Mouse (Mus musculus): ENCODE measurements around the gene Znrf2. TPM values are rescaled to one million over a fixed set of nuclear protein-coding genes. Genes with fewer than 3 reads are reported as not detected.
A peak's percentile ranks its signal among the peaks of the same experiment; 100 is the strongest.

Gene Znrf2
- polyA plus RNA-seq, 1 experiment from 2014 or later = 5.5 TPM

- ATAC-seq = peak; percentile 58
These were observed 14.5 kb downstream of the Znrf2 start for GRCm38 (mm10) chr6:54831069-54831720.

GRCm38 (mm10) chr6:54833427-54833826 is 16.7 kb downstream of the Znrf2 start:
- Histone ChIP-seq H3K36me3 (ENCODE audit: control insufficient read depth, insufficient read depth, low read length) (no peaks in the 10 kb centered on the region), H3K4me2 (ENCODE audit: low read depth, low read length) (no peak overlapping the region), H3K27ac (ENCODE audit: low read length) (no peak overlapping the region), H3K4me1 (ENCODE audit: control insufficient read depth, insufficient read depth, low read length) (peaks cover 4% of the 10 kb centered on the region; the same call in 1 of the 2 replicates), H3K9ac (ENCODE audit: low read depth, low read length) (no peak overlapping the region), H3K4me3 (ENCODE audit: low read length) (no peak overlapping the region), H3K27me3 (replicated peaks; ENCODE audit: control insufficient read depth, insufficient read depth, low read length) (no peaks in the 10 kb centered on the region), H3K9me3 (ENCODE audit: control insufficient read depth, low read length) (peaks cover under 1% of the 10 kb centered on the region; the same call in 1 of the 2 replicates)
- no peak for ATAC-seq
- WGBS = 68% methylated on average over 2 of the region's 2 CpGs

More at GRCm38 (mm10) chr6:54831069-54831720, 14.5 kb downstream of the Znrf2 start:
- 66% methylated on average over 8 of the region's 8 CpGs for WGBS
- Histone ChIP-seq H3K27me3 (replicated peaks; ENCODE audit: control insufficient read depth, insufficient read depth, low read length) (no peaks in the 10 kb centered on the region), H3K9ac (ENCODE audit: low read depth, low read length) (no peak overlapping the region), H3K4me3 (ENCODE audit: low read length) (no peak overlapping the region), H3K9me3 (ENCODE audit: control insufficient read depth, low read length) (no peaks in the 10 kb centered on the region), H3K27ac (ENCODE audit: low read length) (no peak overlapping the region), H3K4me2 (ENCODE audit: low read depth, low read length) (no peak overlapping the region), H3K36me3 (ENCODE audit: control insufficient read depth, insufficient read depth, low read length) (no peaks in the 10 kb centered on the region), H3K4me1 (ENCODE audit: control insufficient read depth, insufficient read depth, low read length) (peaks cover 4% of the 10 kb centered on the region; the same call in 1 of the 2 replicates)

GRCm38 (mm10) chr6:54836666-54837065 is 19.9 kb downstream of the Znrf2 start:
- ATAC-seq = no peak
- H3K4me3 ChIP-seq (ENCODE audit: low read length) = no peak overlapping the region
- H3K4me2 ChIP-seq (ENCODE audit: low read depth, low read length) = no peak overlapping the region
- H3K36me3 ChIP-seq (ENCODE audit: control insufficient read depth, insufficient read depth, low read length) = no peaks in the 10 kb centered on the region
- no peaks in the 10 kb centered on the region for H3K4me1 ChIP-seq (ENCODE audit: control insufficient read depth, insufficient read depth, low read length)
- H3K27ac ChIP-seq (ENCODE audit: low read length) = no peak overlapping the region
- no peaks in the 10 kb centered on the region for H3K27me3 ChIP-seq (replicated peaks; ENCODE audit: control insufficient read depth, insufficient read depth, low read length)
- H3K9me3 ChIP-seq (ENCODE audit: control insufficient read depth, low read length) = peaks cover 10% of the 10 kb centered on the region; the same call in 1 of the 2 replicates
- no peak overlapping the region for H3K9ac ChIP-seq (ENCODE audit: low read depth, low read length)

- Histone ChIP-seq H3K36me3 (ENCODE audit: control insufficient read depth, insufficient read depth, low read length) (no peaks in the 10 kb centered on the region), H3K4me2 (ENCODE audit: low read depth, low read length) (no peak overlapping the region), H3K4me3 (ENCODE audit: low read length) (no peak overlapping the region), H3K9me3 (ENCODE audit: control insufficient read depth, low read length) (peaks cover 10% of the 10 kb centered on the region; the same call in 1 of the 2 replicates), H3K27me3 (replicated peaks; ENCODE audit: control insufficient read depth, insufficient read depth, low read length) (no peaks in the 10 kb centered on the region), H3K4me1 (ENCODE audit: control insufficient read depth, insufficient read depth, low read length) (no peaks in the 10 kb centered on the region), H3K9ac (ENCODE audit: low read depth, low read length) (no peak overlapping the region), H3K27ac (ENCODE audit: low read length) (no peak overlapping the region)
- ATAC-seq = no peak
These were observed 24.7 kb downstream of the Znrf2 start for GRCm38 (mm10) chr6:54841399-54841798.

GRCm38 (mm10) chr6:54842041-54842440 is 25.3 kb downstream of the Znrf2 start:
- Histone ChIP-seq H3K9ac (ENCODE audit: low read depth, low read length) (no peak overlapping the region), H3K27me3 (replicated peaks; ENCODE audit: control insufficient read depth, insufficient read depth, low read length) (no peaks in the 10 kb centered on the region), H3K4me3 (ENCODE audit: low read length) (no peak overlapping the region), H3K27ac (ENCODE audit: low read length) (no peak overlapping the region), H3K9me3 (ENCODE audit: control insufficient read depth, low read length) (peaks cover 10% of the 10 kb centered on the region; the same call in 1 of the 2 replicates), H3K4me1 (ENCODE audit: control insufficient read depth, insufficient read depth, low read length) (no peaks in the 10 kb centered on the region), H3K4me2 (ENCODE audit: low read depth, low read length) (no peak overlapping the region), H3K36me3 (ENCODE audit: control insufficient read depth, insufficient read depth, low read length) (no peaks in the 10 kb centered on the region)
- 35% methylated on average over 1 of the region's 1 CpGs for WGBS
- ATAC-seq = no peak

- Histone ChIP-seq H3K36me3 (ENCODE audit: control insufficient read depth, insufficient read depth, low read length) (no peaks in the 10 kb centered on the region), H3K4me3 (ENCODE audit: low read length) (no peak overlapping the region), H3K9ac (ENCODE audit: low read depth, low read length) (no peak overlapping the region), H3K27me3 (replicated peaks; ENCODE audit: control insufficient read depth, insufficient read depth, low read length) (no peaks in the 10 kb centered on the region), H3K27ac (ENCODE audit: low read length) (no peak overlapping the region), H3K4me2 (ENCODE audit: low read depth, low read length) (no peak overlapping the region), H3K4me1 (ENCODE audit: control insufficient read depth, insufficient read depth, low read length) (peaks cover 19% of the 10 kb centered on the region), H3K9me3 (ENCODE audit: control insufficient read depth, low read length) (no peaks in the 10 kb centered on the region)
- WGBS = 85% methylated on average over 3 of the region's 3 CpGs
- ATAC-seq = no peak
These were observed 31.8 kb downstream of the Znrf2 start for GRCm38 (mm10) chr6:54848546-54848945.

- ATAC-seq = peak; percentile 57; the same call in 1 of the 2 replicates
- Histone ChIP-seq H3K4me2 (ENCODE audit: low read depth, low read length) (no peak overlapping the region), H3K9ac (ENCODE audit: low read depth, low read length) (no peak overlapping the region), H3K36me3 (ENCODE audit: control insufficient read depth, insufficient read depth, low read length) (no peaks in the 10 kb centered on the region), H3K4me3 (ENCODE audit: low read length) (no peak overlapping the region), H3K4me1 (ENCODE audit: control insufficient read depth, insufficient read depth, low read length) (peaks cover 19% of the 10 kb centered on the region), H3K27me3 (replicated peaks; ENCODE audit: control insufficient read depth, insufficient read depth, low read length) (no peaks in the 10 kb centered on the region), H3K27ac (ENCODE audit: low read length) (no peak overlapping the region), H3K9me3 (ENCODE audit: control insufficient read depth, low read length) (no peaks in the 10 kb centered on the region)
- 26% methylated on average over 4 of the region's 4 CpGs for WGBS
These were observed 32.8 kb downstream of the Znrf2 start for GRCm38 (mm10) chr6:54849179-54850156.

- no peak overlapping the region for H3K4me2 ChIP-seq (ENCODE audit: low read depth, low read length)
- H3K9me3 ChIP-seq (ENCODE audit: control insufficient read depth, low read length) = no peaks in the 10 kb centered on the region
- H3K36me3 ChIP-seq (ENCODE audit: control insufficient read depth, insufficient read depth, low read length) = no peaks in the 10 kb centered on the region
- no peak overlapping the region for H3K4me3 ChIP-seq (ENCODE audit: low read length)
- 41% methylated on average over 4 of the region's 4 CpGs for WGBS
- 0 out of 2 replicates have a peak overlapping the region, but pooled peaks have one; percentile 42 for H3K27ac ChIP-seq (ENCODE audit: low read length)
- no peak overlapping the region for H3K9ac ChIP-seq (ENCODE audit: low read depth, low read length)
- H3K4me1 ChIP-seq (ENCODE audit: control insufficient read depth, insufficient read depth, low read length) = peaks cover 30% of the 10 kb centered on the region
- no peaks in the 10 kb centered on the region for H3K27me3 ChIP-seq (replicated peaks; ENCODE audit: control insufficient read depth, insufficient read depth, low read length)
- ATAC-seq = peak; percentile 85
These were observed 35.1 kb downstream of the Znrf2 start for GRCm38 (mm10) chr6:54851778-54852177.

GRCm38 (mm10) chr6:54852669-54853068 is 36.0 kb downstream of the Znrf2 start:
- Histone ChIP-seq H3K4me1 (ENCODE audit: control insufficient read depth, insufficient read depth, low read length) (peaks cover 30% of the 10 kb centered on the region), H3K36me3 (ENCODE audit: control insufficient read depth, insufficient read depth, low read length) (no peaks in the 10 kb centered on the region), H3K27ac (ENCODE audit: low read length) (no peak overlapping the region), H3K9ac (ENCODE audit: low read depth, low read length) (no peak overlapping the region), H3K4me3 (ENCODE audit: low read length) (no peak overlapping the region), H3K9me3 (ENCODE audit: control insufficient read depth, low read length) (no peaks in the 10 kb centered on the region), H3K4me2 (ENCODE audit: low read depth, low read length) (no peak overlapping the region), H3K27me3 (replicated peaks; ENCODE audit: control insufficient read depth, insufficient read depth, low read length) (no peaks in the 10 kb centered on the region)
- no peak for ATAC-seq
- 24% methylated on average over 3 of the region's 3 CpGs for WGBS
